Mouse (Mus musculus) megakaryocyte, embryonic 14.5 days (primary cell): ENCODE data around the gene Ppp1r35. TPM values are rescaled to one million over a fixed set of nuclear protein-coding genes. Genes with fewer than 3 reads are reported as not detected.

Source experiments
- H3K27me3 ChIP-seq: replicated peaks from 2 replicates; pipeline ENCODE3; 2012; ENCODE audit warnings: inconsistent platforms
- H3K36me3 ChIP-seq: replicated peaks from 2 replicates; pipeline ENCODE3; 2012; ENCODE audit warnings: low read length, inconsistent platforms, mixed read lengths
- H3K4me1 ChIP-seq: 2 replicates; pipeline ENCODE4 v1.6.1; 2012; ENCODE audit warnings: inconsistent platforms
- H3K4me3 ChIP-seq: replicated peaks from 2 replicates; pipeline ENCODE3; 2012; ENCODE audit warnings: moderate library complexity, mild to moderate bottlenecking, inconsistent platforms
- H3K9me3 ChIP-seq: 2 replicates; pipeline ENCODE4 v1.6.1; 2012; ENCODE audit warnings: inconsistent platforms
- FLI1 ChIP-seq: IDR thresholded peaks from 2 replicates; pipeline ENCODE4 v1.6.1; 2012; ENCODE audit warnings: low read length, inconsistent platforms, mixed read lengths
- GATA1 ChIP-seq: IDR thresholded peaks from 3 replicates; pipeline ENCODE4 v1.6.1; 2012; ENCODE audit warnings: mixed read lengths, low read length, inconsistent platforms, borderline replicate concordance
- polyA plus RNA-seq: library from polyadenylated mRNA; stranded (reverse); fragments of >175 nt; gene quantifications from 2 replicates; pipeline ENCODE4 v1.2.3, GENCODE M21; 2012; ENCODE audit warnings: low replicate concordance; ENCODE audit not compliant: insufficient read depth

Gene Ppp1r35
- polyA plus RNA-seq, 1 experiment = 104 TPM

- Histone ChIP-seq H3K4me3 (no peak overlapping the region), H3K36me3 (no peaks in the 10 kb centered on the region), H3K27me3 (peaks cover 3% of the 10 kb centered on the region), H3K9me3 (no peaks in the 10 kb centered on the region), H3K4me1 (peaks cover 19% of the 10 kb centered on the region)
- TF ChIP-seq GATA1 (no peak), FLI1 (no peak)
These were observed 47.3 kb downstream of the Ppp1r35 start for GRCm38 (mm10) chr5:137825971-137826370.

DNA sequence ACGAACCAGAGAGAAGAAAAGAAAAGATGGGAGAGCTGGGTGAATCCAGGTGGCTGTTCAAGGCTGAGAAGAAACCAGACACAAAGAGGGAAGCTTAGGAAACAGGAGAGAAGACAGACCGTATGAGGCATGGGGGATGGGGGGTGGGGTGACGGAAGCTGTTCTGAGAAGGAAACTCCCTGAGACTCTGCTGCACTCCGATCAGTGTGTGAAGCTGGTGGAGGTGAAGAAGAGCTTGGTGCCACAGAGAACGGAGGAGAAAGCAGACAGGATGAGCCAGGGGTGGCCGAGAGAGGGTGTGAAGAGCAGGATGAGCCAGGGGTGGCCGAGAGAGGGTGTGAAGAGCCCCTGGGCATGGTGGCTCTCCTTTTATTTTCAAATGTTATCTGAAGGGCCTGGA is 47.8 kb downstream of the Ppp1r35 start:
- Histone ChIP-seq H3K4me3 (no peak overlapping the region), H3K36me3 (no peaks in the 10 kb centered on the region), H3K9me3 (no peaks in the 10 kb centered on the region), H3K27me3 (peaks cover 3% of the 10 kb centered on the region), H3K4me1 (peaks cover 21% of the 10 kb centered on the region)
- TF ChIP-seq GATA1 (no peak), FLI1 (no peak)

DNA sequence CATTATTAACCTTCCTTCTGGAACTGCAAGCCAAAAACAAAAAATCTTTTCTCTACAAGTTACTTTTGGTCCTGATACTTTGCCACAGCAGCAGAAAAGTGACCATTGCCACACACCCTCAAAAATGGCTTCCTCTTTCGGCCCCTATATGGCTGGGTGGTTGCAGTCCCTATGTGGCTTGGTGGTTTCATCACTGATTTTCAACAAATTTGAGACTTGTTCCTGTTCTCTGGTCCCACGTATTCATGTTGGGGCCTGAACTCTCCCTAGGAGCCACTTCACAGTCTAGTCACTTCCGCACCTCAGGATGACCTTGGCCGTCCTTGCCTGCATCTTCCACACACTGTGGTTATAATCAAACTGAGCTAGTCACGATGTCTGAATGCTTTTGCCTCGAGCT is 50.0 kb downstream of the Ppp1r35 start:
- no peak overlapping the region for H3K4me3 ChIP-seq
- no peaks in the 10 kb centered on the region for H3K9me3 ChIP-seq
- H3K4me1 ChIP-seq = peaks cover 19% of the 10 kb centered on the region
- no peaks in the 10 kb centered on the region for H3K36me3 ChIP-seq
- no peaks in the 10 kb centered on the region for H3K27me3 ChIP-seq
- TF ChIP-seq GATA1 (no peak), FLI1 (no peak)

Other genes with a start within 250 kb of the Ppp1r35 start
- gene Epo, start 245.6 kb upstream of the Ppp1r35 start, polyA plus RNA-seq = not detected in 2 replicates
- gene Gnb2, start 245.3 kb upstream of the Ppp1r35 start, polyA plus RNA-seq = 332 and 439 TPM in 2 replicates
- gene Actl6b, start 225.3 kb upstream of the Ppp1r35 start, polyA plus RNA-seq = not detected in 2 replicates
- 1.7 and 5.8 TPM in 2 replicates for gene Tfr2, start 209.0 kb upstream of the Ppp1r35 start, polyA plus RNA-seq
- gene Mospd3, start 177.8 kb upstream of the Ppp1r35 start, polyA plus RNA-seq = 459 and 906 TPM in 2 replicates
- gene Pcolce, start 165.1 kb upstream of the Ppp1r35 start, polyA plus RNA-seq = 0.09 and 0.87 TPM in 2 replicates
- gene Fbxo24, start 149.8 kb upstream of the Ppp1r35 start, polyA plus RNA-seq = 0.15 TPM in 1 of 2 replicates, not detected in the other
- 138 and 187 TPM in 2 replicates for gene Lrch4, start 149.7 kb upstream of the Ppp1r35 start, polyA plus RNA-seq
- 5.6 and 30.5 TPM in 2 replicates for gene Gm20605, start 149.7 kb upstream of the Ppp1r35 start, polyA plus RNA-seq
- 62.2 and 72.5 TPM in 2 replicates for gene Sap25, start 137.5 kb upstream of the Ppp1r35 start, polyA plus RNA-seq
- gene Irs3, start 133.1 kb upstream of the Ppp1r35 start, polyA plus RNA-seq = 0.95 TPM in 1 of 2 replicates, not detected in the other
- gene Agfg2, start 94.1 kb upstream of the Ppp1r35 start, polyA plus RNA-seq = 58.4 and 131 TPM in 2 replicates
- 5.9 and 8.4 TPM in 2 replicates for gene Nyap1, start 37.2 kb upstream of the Ppp1r35 start, polyA plus RNA-seq
- 582 and 1,005 TPM in 2 replicates for gene Tsc22d4, start 33.1 kb upstream of the Ppp1r35 start, polyA plus RNA-seq
- 88.7 and 584 TPM in 2 replicates for gene Mepce, start 8.8 kb downstream of the Ppp1r35 start, polyA plus RNA-seq
- 0.70 TPM in 1 of 2 replicates, not detected in the other for gene Zcwpw1, start 8.9 kb downstream of the Ppp1r35 start, polyA plus RNA-seq
- gene Pilra, start 57.4 kb downstream of the Ppp1r35 start, polyA plus RNA-seq = 1.1 TPM in 1 of 2 replicates, not detected in the other
- gene Pilrb1, start 79.3 kb downstream of the Ppp1r35 start, polyA plus RNA-seq = not detected in 2 replicates
- gene Pilrb2, start 93.0 kb downstream of the Ppp1r35 start, polyA plus RNA-seq = 0.83 TPM in 1 of 2 replicates, not detected in the other
- not detected in 2 replicates for gene Cyp3a13, start 142.8 kb downstream of the Ppp1r35 start, polyA plus RNA-seq
- gene Gjc3, start 184.2 kb downstream of the Ppp1r35 start, polyA plus RNA-seq = 0.68 TPM in 1 of 2 replicates, not detected in the other
- gene Azgp1, start 202.7 kb downstream of the Ppp1r35 start, polyA plus RNA-seq = not detected in 2 replicates
- gene Smok3a, start 242.4 kb downstream of the Ppp1r35 start, polyA plus RNA-seq = not detected in 2 replicates
- gene Smok3b, start 242.6 kb downstream of the Ppp1r35 start, polyA plus RNA-seq = 0.06 TPM in 1 of 2 replicates, not detected in the other